ENCODE assay signal across 15 mouse cellular contexts in genomic region chr19:37891006-37891405, GRCm38 (mm10).
"Had no signal": no experiment of that assay in that cellular context is flagged by ENCODE, and none has a peak within 500 bp of the region (broad histone marks: within the 10 kb centered on the region; RNA-seq: fewer than 3 reads in every experiment).

No protein-coding gene starts in this region.

- H3K4me1 ChIP-seq: neural tube, embryonic 13.5 days; stomach, embryonic 15.5 days had no signal

- DNase-seq: retina, postnatal 1 day; right cerebral cortex, adult 18-20 months; right cerebral cortex, postnatal 14 days; right cerebral cortex, postnatal 25 days; right cerebral cortex, postnatal 4 days; spleen, adult 18-20 months; thymus, adult 18-20 months; thymus, adult 2 months; thymus, postnatal 14 days; thymus, postnatal 25 days; thymus, postnatal 36 days; thymus, postnatal 4 days had no signal

- H3K27ac ChIP-seq: neural tube, embryonic 13.5 days; neural tube, embryonic 15.5 days; stomach, embryonic 15.5 days had no signal

- H3K4me2 ChIP-seq: neural tube, embryonic 13.5 days; neural tube, embryonic 15.5 days; stomach, embryonic 15.5 days had no signal

- H3K27me3 ChIP-seq: neural tube, embryonic 13.5 days; neural tube, embryonic 15.5 days; stomach, embryonic 15.5 days had no signal

- H3K9me3 ChIP-seq: neural tube, embryonic 13.5 days; neural tube, embryonic 15.5 days; stomach, embryonic 15.5 days had no signal

- H3K9ac ChIP-seq: neural tube, embryonic 13.5 days; neural tube, embryonic 15.5 days; stomach, embryonic 15.5 days had no signal

- H3K36me3 ChIP-seq: neural tube, embryonic 13.5 days; neural tube, embryonic 15.5 days; stomach, embryonic 15.5 days had no signal

- H3K4me3 ChIP-seq: neural tube, embryonic 13.5 days; neural tube, embryonic 15.5 days; stomach, embryonic 15.5 days had no signal
